Mouse (Mus musculus): Measurements from ENCODE around the gene Cyp2c23. TPM values are rescaled to one million over a fixed set of nuclear protein-coding genes. Genes with fewer than 3 reads are reported as not detected.

Cyp2c23 gene
- 0.14 and 0.31 TPM in 2 replicates for polyA plus RNA-seq (2016; fragmentation: Nextera tagmentation; extraction: Ambion mirVana)

- peaks cover 3% of the 10 kb centered on the region; the same call in 1 of the 2 replicates for H3K36me3 ChIP-seq
- 72% methylated on average over 7 of the region's 8 CpGs for WGBS
- no peak within 1 kb of the TSS for H3K4me2 ChIP-seq
- H3K9me3 ChIP-seq = no peaks in the 10 kb centered on the region
- H3K27ac ChIP-seq = no peak within 1 kb of the TSS
- no peak within 1 kb of the TSS for H3K9ac ChIP-seq (replicated peaks)
- no peaks in the 10 kb centered on the region for H3K27me3 ChIP-seq
- no peak within 1 kb of the TSS for H3K4me3 ChIP-seq (replicated peaks)
- no peak for ATAC-seq (ENCODE audit: insufficient number of reproducible peaks, insufficient read depth, low FRiP score, low TSS enrichment, low read depth)
- H3K4me1 ChIP-seq (replicated peaks) = no peaks in the 10 kb centered on the region
These were observed at the start of gene Cyp2c23 for GRCm38 (mm10) chr19:44028972-44029371. Gene Cyp2c23 (minus strand): TSS chr19:44029208.

GRCm38 (mm10) chr19:44077024-44077423, 48.0 kb upstream of the Cyp2c23 start:
- H3K4me1 ChIP-seq (replicated peaks) = peaks cover 13% of the 10 kb centered on the region
- peaks cover 62% of the 10 kb centered on the region for H3K36me3 ChIP-seq
- H3K4me2 ChIP-seq = no peak overlapping the region
- H3K9me3 ChIP-seq = no peaks in the 10 kb centered on the region
- no peak overlapping the region for H3K9ac ChIP-seq (replicated peaks)
- 93% methylated on average over 4 of the region's 4 CpGs for WGBS
- no peak overlapping the region for H3K4me3 ChIP-seq (replicated peaks)
- ATAC-seq (ENCODE audit: insufficient number of reproducible peaks, insufficient read depth, low FRiP score, low TSS enrichment, low read depth) = no peak
- no peak overlapping the region for H3K27ac ChIP-seq
- H3K27me3 ChIP-seq = no peaks in the 10 kb centered on the region

GRCm38 (mm10) chr19:44076457-44076856, 47.4 kb upstream of the Cyp2c23 start:
- H3K9me3 ChIP-seq = no peaks in the 10 kb centered on the region
- H3K27ac ChIP-seq = peak overlapping the region; percentile 72
- H3K9ac ChIP-seq (replicated peaks) = no peak overlapping the region
- H3K4me2 ChIP-seq = peak overlapping the region; percentile 2; the same call in 1 of the 2 replicates
- peak; percentile 63 for ATAC-seq (ENCODE audit: insufficient number of reproducible peaks, insufficient read depth, low FRiP score, low TSS enrichment, low read depth)
- no peaks in the 10 kb centered on the region for H3K27me3 ChIP-seq
- H3K4me1 ChIP-seq (replicated peaks) = peaks cover 14% of the 10 kb centered on the region
- WGBS = 32% methylated on average over 9 of the region's 9 CpGs
- no peak overlapping the region for H3K4me3 ChIP-seq (replicated peaks)
- H3K36me3 ChIP-seq = peaks cover 58% of the 10 kb centered on the region

- Histone ChIP-seq H3K4me3 (replicated peaks) (no peak overlapping the region), H3K4me2 (no peak overlapping the region), H3K4me1 (replicated peaks) (peaks cover 20% of the 10 kb centered on the region), H3K36me3 (peaks cover 48% of the 10 kb centered on the region), H3K9ac (replicated peaks) (no peak overlapping the region), H3K27ac (no peak overlapping the region), H3K9me3 (no peaks in the 10 kb centered on the region), H3K27me3 (no peaks in the 10 kb centered on the region)
- ATAC-seq (ENCODE audit: insufficient number of reproducible peaks, insufficient read depth, low FRiP score, low TSS enrichment, low read depth) = no peak
- 85% methylated on average over 11 of the region's 11 CpGs for WGBS
These were observed 46.0 kb upstream of the Cyp2c23 start for GRCm38 (mm10) chr19:44074986-44075385.

DNA sequence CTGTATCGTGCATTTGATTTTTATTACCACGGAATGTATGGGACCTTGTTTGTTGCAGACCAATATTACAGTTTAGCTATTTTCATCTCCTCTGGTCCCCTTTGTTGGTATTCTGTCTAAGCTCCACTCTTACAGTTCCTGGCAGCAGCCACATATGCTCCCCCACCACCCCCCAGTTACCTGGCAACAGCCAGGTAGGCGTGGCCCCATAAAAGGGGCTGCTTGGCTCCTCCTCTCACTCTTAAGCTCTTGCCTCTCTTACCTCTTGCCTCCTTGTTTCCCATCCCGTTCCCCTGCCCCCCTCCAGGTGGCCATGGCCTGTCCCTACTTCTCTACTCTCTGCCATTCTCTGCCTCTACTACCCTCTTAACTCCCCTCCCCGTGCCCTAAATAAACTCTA, 42.2 kb upstream of the Cyp2c23 start:
- 51% methylated on average over 5 of the region's 5 CpGs for WGBS

GRCm38 (mm10) chr19:44069914-44070232, 40.9 kb upstream of the Cyp2c23 start:
- H3K27ac ChIP-seq = peak overlapping the region; percentile 62; the same call in 1 of the 2 replicates

More for the DNA sequence above, 42.2 kb upstream of the Cyp2c23 start:
- H3K4me2 ChIP-seq = peak overlapping the region; percentile 6; the same call in 1 of the 2 replicates
- peak overlapping the region; percentile 23; the same call in 1 of the 2 replicates for H3K27ac ChIP-seq
- peaks cover 22% of the 10 kb centered on the region for H3K36me3 ChIP-seq
- no peaks in the 10 kb centered on the region for H3K9me3 ChIP-seq
- ATAC-seq (ENCODE audit: insufficient number of reproducible peaks, insufficient read depth, low FRiP score, low TSS enrichment, low read depth) = no peak
- no peak overlapping the region for H3K4me3 ChIP-seq (replicated peaks)
- no peak overlapping the region for H3K9ac ChIP-seq (replicated peaks)
- H3K27me3 ChIP-seq = no peaks in the 10 kb centered on the region
- H3K4me1 ChIP-seq (replicated peaks) = peaks cover 27% of the 10 kb centered on the region

DNA sequence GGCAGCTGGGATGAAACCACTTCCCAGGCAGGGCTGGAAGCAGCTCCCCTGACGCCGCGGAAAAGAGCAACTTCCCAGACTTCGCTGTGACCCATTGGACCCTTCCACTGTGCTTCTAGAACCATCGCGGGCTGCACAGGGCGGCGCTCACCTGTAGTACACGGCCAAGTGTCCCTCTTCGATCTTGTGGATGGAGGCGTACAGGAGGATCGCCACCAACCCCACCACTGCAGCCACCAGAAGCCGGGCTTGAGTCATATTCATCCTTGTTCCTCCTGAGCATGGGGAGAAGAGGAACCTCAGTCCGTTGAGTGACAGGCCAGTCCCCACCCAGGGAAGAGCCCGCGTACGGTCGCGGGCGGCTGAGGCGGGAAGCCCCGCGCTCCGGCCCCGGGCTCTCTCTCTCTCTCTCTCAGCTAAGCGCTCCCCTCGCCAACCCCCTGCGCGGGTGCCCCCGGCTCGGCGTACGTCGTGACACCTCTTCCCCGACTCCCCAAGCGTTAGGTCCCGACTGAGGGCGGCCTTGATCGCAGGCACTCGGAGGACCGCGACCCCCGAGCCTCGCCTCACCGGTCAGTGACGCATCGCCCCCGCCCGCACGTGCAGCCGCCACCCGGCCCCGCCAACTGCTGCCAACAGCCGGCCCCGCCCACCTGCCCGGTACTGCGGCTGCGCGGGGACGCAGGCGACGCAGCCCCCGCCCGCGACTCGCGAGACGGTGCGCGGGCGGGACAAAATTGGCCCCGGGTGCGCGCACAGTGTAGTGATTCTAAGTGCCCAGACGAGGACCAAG, 40.3 kb upstream of the Cyp2c23 start, which contains the start of gene Erlin1:
Gene Erlin1, minus strand, starts transcription at position 665 of the 793 bp plus-strand sequence.
- Histone ChIP-seq H3K4me1 (replicated peaks) (peaks cover 21% of the 10 kb centered on the region), H3K4me2 (peak within 1 kb of the TSS; percentile 87), H3K36me3 (peaks cover 17% of the 10 kb centered on the region; the same call in 1 of the 2 replicates), H3K9me3 (no peaks in the 10 kb centered on the region), H3K4me3 (replicated peaks) (peak within 1 kb of the TSS; percentile 72), H3K27me3 (no peaks in the 10 kb centered on the region), H3K9ac (replicated peaks) (peak within 1 kb of the TSS; percentile 75), H3K27ac (peak within 1 kb of the TSS; percentile 62; the same call in 1 of the 2 replicates)
- peak; percentile 89 for ATAC-seq (ENCODE audit: insufficient number of reproducible peaks, insufficient read depth, low FRiP score, low TSS enrichment, low read depth)
- under 1% methylated on average over 75 of the region's 75 CpGs for WGBS

More at GRCm38 (mm10) chr19:44069914-44070232, 40.9 kb upstream of the Cyp2c23 start:
- ATAC-seq (ENCODE audit: insufficient number of reproducible peaks, insufficient read depth, low FRiP score, low TSS enrichment, low read depth) = peak; percentile 91; the same call in 1 of the 2 replicates
- Histone ChIP-seq H3K4me1 (replicated peaks) (peaks cover 21% of the 10 kb centered on the region), H3K27me3 (no peaks in the 10 kb centered on the region), H3K9ac (replicated peaks) (peak overlapping the region; percentile 75), H3K4me3 (replicated peaks) (peak overlapping the region; percentile 72), H3K36me3 (peaks cover 12% of the 10 kb centered on the region), H3K4me2 (peak overlapping the region; percentile 87), H3K9me3 (no peaks in the 10 kb centered on the region)
- WGBS = 12% methylated on average over 4 of the region's 4 CpGs

DNA sequence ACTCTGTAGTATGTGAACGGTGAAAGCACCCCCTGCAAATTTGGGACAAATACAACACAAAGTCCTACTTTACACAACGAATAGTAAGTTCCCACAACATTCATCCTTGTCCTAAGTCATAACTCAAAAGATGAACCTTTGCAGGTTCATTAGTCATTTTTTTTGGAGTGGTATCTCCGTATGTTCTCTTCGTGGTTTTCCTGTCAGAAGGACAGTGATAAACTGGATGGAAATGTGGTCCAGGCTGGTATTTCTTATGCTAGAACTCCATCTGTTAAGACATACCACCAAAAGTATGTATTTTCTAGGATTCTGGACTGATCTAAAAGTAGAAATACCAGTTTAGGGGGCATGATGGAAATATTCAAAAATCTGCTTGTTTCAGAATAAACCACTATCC, 39.2 kb upstream of the Cyp2c23 start:
- Histone ChIP-seq H3K27me3 (no peaks in the 10 kb centered on the region), H3K9me3 (no peaks in the 10 kb centered on the region), H3K4me1 (replicated peaks) (peaks cover 21% of the 10 kb centered on the region), H3K27ac (no peak overlapping the region), H3K9ac (replicated peaks) (no peak overlapping the region), H3K4me3 (replicated peaks) (peak overlapping the region; percentile 72), H3K36me3 (peaks cover 26% of the 10 kb centered on the region), H3K4me2 (peak overlapping the region; percentile 87)
- 84% methylated on average over 4 of the region's 4 CpGs for WGBS
- ATAC-seq (ENCODE audit: insufficient number of reproducible peaks, insufficient read depth, low FRiP score, low TSS enrichment, low read depth) = no peak

- H3K4me3 ChIP-seq (replicated peaks) = no peak overlapping the region
- no peaks in the 10 kb centered on the region for H3K27me3 ChIP-seq
- 78% methylated on average over 9 of the region's 9 CpGs for WGBS
- H3K36me3 ChIP-seq = peaks cover 27% of the 10 kb centered on the region
- no peak overlapping the region for H3K4me2 ChIP-seq
- H3K4me1 ChIP-seq (replicated peaks) = peaks cover 21% of the 10 kb centered on the region
- no peak overlapping the region for H3K9ac ChIP-seq (replicated peaks)
- no peaks in the 10 kb centered on the region for H3K9me3 ChIP-seq
- H3K27ac ChIP-seq = no peak overlapping the region
- no peak for ATAC-seq (ENCODE audit: insufficient number of reproducible peaks, insufficient read depth, low FRiP score, low TSS enrichment, low read depth)
These were observed 38.5 kb upstream of the Cyp2c23 start for GRCm38 (mm10) chr19:44067323-44068049.

- no peak for ATAC-seq (ENCODE audit: insufficient number of reproducible peaks, insufficient read depth, low FRiP score, low TSS enrichment, low read depth)
- Histone ChIP-seq H3K4me1 (replicated peaks) (peaks cover 14% of the 10 kb centered on the region), H3K9ac (replicated peaks) (no peak overlapping the region), H3K27ac (no peak overlapping the region), H3K4me2 (no peak overlapping the region), H3K27me3 (no peaks in the 10 kb centered on the region), H3K9me3 (no peaks in the 10 kb centered on the region), H3K4me3 (replicated peaks) (no peak overlapping the region), H3K36me3 (peaks cover 50% of the 10 kb centered on the region)
- 94% methylated on average over 2 of the region's 2 CpGs for WGBS
These were observed 35.7 kb upstream of the Cyp2c23 start for GRCm38 (mm10) chr19:44064734-44065133.

DNA sequence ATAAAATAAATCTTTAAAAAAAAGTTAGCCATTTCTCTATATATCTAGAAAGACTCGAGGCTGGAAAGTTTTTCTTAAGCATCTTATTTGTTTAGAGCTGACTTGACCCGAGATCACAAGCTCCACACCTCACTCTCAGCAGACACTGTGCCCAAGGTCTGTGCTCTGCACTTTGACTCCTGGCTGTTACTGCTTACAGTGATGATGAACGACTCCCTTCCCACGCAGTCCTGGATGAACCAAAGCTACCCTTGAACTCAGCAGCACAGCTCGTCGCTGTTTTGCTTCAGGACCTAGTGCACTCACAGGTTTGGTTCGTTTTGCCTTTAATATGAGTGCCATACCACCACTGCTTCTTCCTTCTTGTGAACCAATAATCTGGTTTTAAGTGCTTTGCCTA, 34.8 kb upstream of the Cyp2c23 start:
- WGBS = 84% methylated on average over 7 of the region's 7 CpGs
- Histone ChIP-seq H3K4me1 (replicated peaks) (peaks cover 10% of the 10 kb centered on the region), H3K27me3 (no peaks in the 10 kb centered on the region), H3K27ac (no peak overlapping the region), H3K36me3 (peaks cover 59% of the 10 kb centered on the region), H3K4me2 (no peak overlapping the region), H3K9me3 (no peaks in the 10 kb centered on the region), H3K9ac (replicated peaks) (no peak overlapping the region), H3K4me3 (replicated peaks) (no peak overlapping the region)
- no peak for ATAC-seq (ENCODE audit: insufficient number of reproducible peaks, insufficient read depth, low FRiP score, low TSS enrichment, low read depth)

All from limb, embryonic 12.5 days (tissue).